Mouse (Mus musculus) hindbrain, embryonic 15.5 days (tissue): ENCODE measurements at regions not wholly inside any gene's neighbourhood (a gene's known extent, or its start where the extent isn't known, plus 50 kb on each side); places are given as distances from the start of the nearest gene placed in this dataset.

ENCODE experiments used
- ATAC-seq: fragments of 200-750 bp; cut with Nextera tagmentation; 2 replicates; pipeline ENCODE4 v1.8.0; 2017; ENCODE audit warnings: low read depth, moderate number of reproducible peaks, moderate TSS enrichment; ENCODE audit not compliant: low FRiP score
- H3K27ac ChIP-seq: fragments of 300-500 bp; sonication (generic); replicated peaks from 2 replicates; pipeline ENCODE4 v1.5.1; 2015; ENCODE audit warnings: mild to moderate bottlenecking, inconsistent platforms
- H3K27me3 ChIP-seq: fragments of 300-500 bp; sonication (generic); 2 replicates; pipeline ENCODE4 v1.6.1; 2015; ENCODE audit warnings: control low read depth, inconsistent platforms
- H3K36me3 ChIP-seq: fragments of 300-500 bp; sonication (generic); 2 replicates; pipeline ENCODE4 v1.6.1; 2015; ENCODE audit warnings: control low read depth, inconsistent platforms
- H3K4me1 ChIP-seq: fragments of 300-500 bp; sonication (generic); replicated peaks from 2 replicates; pipeline ENCODE4 v1.6.1; 2015; ENCODE audit warnings: control low read depth, inconsistent platforms
- H3K4me2 ChIP-seq: fragments of 300-500 bp; sonication (generic); 2 replicates; pipeline ENCODE4 v1.6.1; 2015; ENCODE audit warnings: moderate library complexity, mild to moderate bottlenecking, inconsistent platforms
- H3K4me3 ChIP-seq: fragments of 300-500 bp; sonication (generic); 2 replicates; pipeline ENCODE4 v1.5.1; 2015; ENCODE audit warnings: mild to moderate bottlenecking, inconsistent platforms
- H3K9ac ChIP-seq: fragments of 300-500 bp; sonication (generic); 2 replicates; pipeline ENCODE4 v1.6.1; 2015; ENCODE audit warnings: inconsistent platforms
- H3K9me3 ChIP-seq: fragments of 300-500 bp; sonication (generic); 2 replicates; pipeline ENCODE4 v1.6.1; 2016; ENCODE audit warnings: control low read depth, inconsistent platforms
- WGBS: fragments of 180-500 bp; shearing (Covaris S2); methylation state at CpG from one replicate; pipeline ENCODE4 v1.1.7; 2015; 5-methylcytosine and 5-hydroxymethylcytosine counted together

GRCm38 (mm10) chr13:71001278-71001677, 159.7 kb upstream of the Adamts16 start:
- H3K27ac ChIP-seq, result no peak overlapping the region
- no peaks in the 10 kb centered on the region for H3K9me3 ChIP-seq
- H3K4me1 ChIP-seq, result no peaks in the 10 kb centered on the region
- H3K36me3 ChIP-seq, result no peaks in the 10 kb centered on the region
- no peak overlapping the region for H3K9ac ChIP-seq
- H3K4me2 ChIP-seq, result no peak overlapping the region
- no peak overlapping the region for H3K4me3 ChIP-seq
- peak; percentile 65 for ATAC-seq
- 16% methylated on average over 2 of the region's 2 CpGs for WGBS
- H3K27me3 ChIP-seq, result no peaks in the 10 kb centered on the region

- Histone ChIP-seq H3K4me3 (no peak overlapping the region), H3K4me2 (no peak overlapping the region), H3K36me3 (no peaks in the 10 kb centered on the region), H3K9me3 (no peaks in the 10 kb centered on the region), H3K27me3 (no peaks in the 10 kb centered on the region), H3K9ac (no peak overlapping the region), H3K27ac (no peak overlapping the region), H3K4me1 (no peaks in the 10 kb centered on the region)
- ATAC-seq, result no peak
- WGBS, result 52% methylated on average over 5 of the region's 5 CpGs
Measured at GRCm38 (mm10) chr13:71000422-71001008, 158.9 kb upstream of the Adamts16 start.

- no peak overlapping the region for H3K27ac ChIP-seq
- WGBS, result 65% methylated on average over 1 of the region's 1 CpGs
- no peak for ATAC-seq
- H3K27me3 ChIP-seq, result no peaks in the 10 kb centered on the region
- H3K4me2 ChIP-seq, result no peak overlapping the region
- no peaks in the 10 kb centered on the region for H3K9me3 ChIP-seq
- no peak overlapping the region for H3K4me3 ChIP-seq
- no peaks in the 10 kb centered on the region for H3K4me1 ChIP-seq
- no peaks in the 10 kb centered on the region for H3K36me3 ChIP-seq
- H3K9ac ChIP-seq, result no peak overlapping the region
Measured at GRCm38 (mm10) chr13:70993522-70993921, 151.9 kb upstream of the Adamts16 start.

- Histone ChIP-seq H3K4me3 (no peak overlapping the region), H3K9ac (no peak overlapping the region), H3K4me1 (no peaks in the 10 kb centered on the region), H3K27ac (no peak overlapping the region), H3K27me3 (no peaks in the 10 kb centered on the region), H3K4me2 (no peak overlapping the region), H3K9me3 (no peaks in the 10 kb centered on the region), H3K36me3 (no peaks in the 10 kb centered on the region)
- no peak for ATAC-seq
- 82% methylated on average over 10 of the region's 10 CpGs for WGBS
Measured at GRCm38 (mm10) chr13:70989999-70990645, 148.5 kb upstream of the Adamts16 start.

- H3K4me2 ChIP-seq, result no peak overlapping the region
- H3K9me3 ChIP-seq, result no peaks in the 10 kb centered on the region
- H3K4me1 ChIP-seq, result no peaks in the 10 kb centered on the region
- no peaks in the 10 kb centered on the region for H3K36me3 ChIP-seq
- H3K27ac ChIP-seq, result no peak overlapping the region
- H3K9ac ChIP-seq, result no peak overlapping the region
- WGBS, result 89% methylated on average over 1 of the region's 1 CpGs
- H3K4me3 ChIP-seq, result no peak overlapping the region
- H3K27me3 ChIP-seq, result no peaks in the 10 kb centered on the region
- ATAC-seq, result no peak
Measured at GRCm38 (mm10) chr13:70979344-70979743, 137.7 kb upstream of the Adamts16 start.

- Histone ChIP-seq H3K9me3 (no peaks in the 10 kb centered on the region), H3K4me1 (no peaks in the 10 kb centered on the region), H3K36me3 (no peaks in the 10 kb centered on the region), H3K9ac (no peak overlapping the region), H3K27ac (no peak overlapping the region), H3K27me3 (no peaks in the 10 kb centered on the region), H3K4me2 (no peak overlapping the region), H3K4me3 (no peak overlapping the region)
- 94% methylated on average over 4 of the region's 5 CpGs for WGBS
- no peak for ATAC-seq
Measured at GRCm38 (mm10) chr13:70978547-70979307, 137.1 kb upstream of the Adamts16 start.

GRCm38 (mm10) chr13:70969596-70969995, 128.0 kb upstream of the Adamts16 start:
- WGBS, result 89% methylated on average over 9 of the region's 9 CpGs
- Histone ChIP-seq H3K9ac (no peak overlapping the region), H3K4me2 (no peak overlapping the region), H3K27ac (no peak overlapping the region), H3K9me3 (no peaks in the 10 kb centered on the region), H3K4me1 (no peaks in the 10 kb centered on the region), H3K4me3 (no peak overlapping the region), H3K27me3 (no peaks in the 10 kb centered on the region), H3K36me3 (no peaks in the 10 kb centered on the region)
- ATAC-seq, result no peak

GRCm38 (mm10) chr13:70967781-70968180, 126.2 kb upstream of the Adamts16 start:
- no peak overlapping the region for H3K27ac ChIP-seq
- H3K36me3 ChIP-seq, result no peaks in the 10 kb centered on the region
- no peaks in the 10 kb centered on the region for H3K4me1 ChIP-seq
- no peak overlapping the region for H3K4me2 ChIP-seq
- H3K9me3 ChIP-seq, result no peaks in the 10 kb centered on the region
- WGBS, result 78% methylated on average over 3 of the region's 3 CpGs
- no peak for ATAC-seq
- no peaks in the 10 kb centered on the region for H3K27me3 ChIP-seq
- no peak overlapping the region for H3K9ac ChIP-seq
- no peak overlapping the region for H3K4me3 ChIP-seq

GRCm38 (mm10) chr13:70963384-70963783, 121.8 kb upstream of the Adamts16 start:
- H3K36me3 ChIP-seq, result no peaks in the 10 kb centered on the region
- H3K4me3 ChIP-seq, result no peak overlapping the region
- no peaks in the 10 kb centered on the region for H3K4me1 ChIP-seq
- no peak overlapping the region for H3K9ac ChIP-seq
- H3K4me2 ChIP-seq, result no peak overlapping the region
- 79% methylated on average over 2 of the region's 2 CpGs for WGBS
- no peak overlapping the region for H3K27ac ChIP-seq
- H3K27me3 ChIP-seq, result no peaks in the 10 kb centered on the region
- ATAC-seq, result no peak
- H3K9me3 ChIP-seq, result no peaks in the 10 kb centered on the region

GRCm38 (mm10) chr13:70934309-70935037, 92.9 kb upstream of the Adamts16 start:
- Histone ChIP-seq H3K27ac (no peak overlapping the region), H3K9me3 (no peaks in the 10 kb centered on the region), H3K4me3 (no peak overlapping the region), H3K4me2 (no peak overlapping the region), H3K36me3 (no peaks in the 10 kb centered on the region), H3K4me1 (no peaks in the 10 kb centered on the region), H3K9ac (no peak overlapping the region), H3K27me3 (no peaks in the 10 kb centered on the region)
- ATAC-seq, result no peak
- 79% methylated on average over 7 of the region's 7 CpGs for WGBS

GRCm38 (mm10) chr13:70913834-70914233, 72.2 kb upstream of the Adamts16 start:
- 96% methylated on average over 1 of the region's 1 CpGs for WGBS
- Histone ChIP-seq H3K27me3 (no peaks in the 10 kb centered on the region), H3K27ac (no peak overlapping the region), H3K36me3 (no peaks in the 10 kb centered on the region), H3K4me1 (no peaks in the 10 kb centered on the region), H3K9ac (no peak overlapping the region), H3K4me2 (no peak overlapping the region), H3K9me3 (no peaks in the 10 kb centered on the region), H3K4me3 (no peak overlapping the region)
- ATAC-seq, result no peak

GRCm38 (mm10) chr13:70910934-70911333, 69.3 kb upstream of the Adamts16 start:
- H3K4me2 ChIP-seq, result no peak overlapping the region
- no peak for ATAC-seq
- no peak overlapping the region for H3K4me3 ChIP-seq
- H3K9ac ChIP-seq, result no peak overlapping the region
- H3K9me3 ChIP-seq, result no peaks in the 10 kb centered on the region
- no peaks in the 10 kb centered on the region for H3K27me3 ChIP-seq
- H3K27ac ChIP-seq, result no peak overlapping the region
- no peaks in the 10 kb centered on the region for H3K4me1 ChIP-seq
- no peaks in the 10 kb centered on the region for H3K36me3 ChIP-seq
